Mouse (Mus musculus) embryo, embryonic 9.5 days (tissue): ENCODE measurements around the gene Tenm3.

Experiments used
- DNase-seq: peaks from one replicate; pipeline ENCODE4 v3.0.0-alpha.2; 2017; ENCODE audit errors: extremely low spot score

Tenm3 gene

DNA sequence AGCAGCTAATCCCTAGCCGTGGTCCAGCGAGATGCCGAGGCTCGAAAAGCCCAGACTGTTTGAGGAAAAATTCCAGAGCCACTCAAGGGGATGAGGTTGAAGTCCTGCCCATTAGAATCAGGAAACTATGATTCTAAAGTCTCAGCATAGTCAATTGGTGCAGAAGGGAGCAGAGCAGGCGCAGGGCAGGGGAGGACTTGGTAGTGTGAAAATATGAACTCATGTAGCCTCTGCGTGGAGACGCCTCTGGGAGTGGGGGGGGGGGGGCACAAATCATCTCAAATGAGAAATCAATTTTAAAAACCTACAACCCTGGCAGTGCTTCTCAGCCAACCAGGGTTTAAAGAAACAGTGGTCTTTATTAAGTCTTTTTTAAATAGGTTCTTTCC is 392.5 kb downstream of the Tenm3 start:
- no peak for DNase-seq

DNA sequence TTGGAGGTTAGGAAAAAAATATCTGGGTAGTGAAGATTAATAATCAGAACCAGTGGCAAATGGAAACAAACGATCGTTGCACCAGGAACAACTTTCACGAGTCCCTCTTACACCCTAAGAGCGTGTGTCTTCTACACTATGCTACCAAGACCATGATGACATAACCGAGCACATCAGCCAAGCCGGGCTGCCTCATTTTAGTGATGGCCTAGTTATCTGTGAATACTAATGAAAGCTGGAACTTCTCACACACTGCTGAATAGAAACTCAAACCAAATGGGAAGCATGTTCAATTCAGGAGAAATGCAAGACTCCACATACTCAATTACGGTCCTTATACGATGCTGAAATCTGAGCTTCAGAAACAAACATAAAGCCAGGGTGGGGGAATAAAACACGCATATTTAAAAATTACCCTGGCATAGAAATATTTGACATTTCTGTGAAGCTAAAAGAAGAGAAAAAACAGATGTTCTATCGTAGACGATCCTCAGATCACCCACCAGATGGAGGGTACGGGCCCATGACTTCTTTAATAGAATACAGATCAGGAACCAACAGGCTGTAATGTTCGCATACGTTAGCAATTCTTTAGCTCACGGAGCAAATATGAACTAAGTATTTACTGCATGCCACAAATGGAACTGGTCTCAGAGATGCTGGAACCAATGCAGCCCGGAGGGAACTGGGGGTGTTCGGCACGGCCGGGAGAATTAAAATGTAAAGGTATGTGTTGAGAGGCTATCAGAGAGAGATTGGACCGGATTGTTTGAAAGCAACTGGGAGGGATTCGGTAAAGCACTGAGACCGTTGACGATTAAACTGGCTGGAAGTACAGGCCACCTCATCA is 393.1 kb downstream of the Tenm3 start:
- no peak for DNase-seq

DNA sequence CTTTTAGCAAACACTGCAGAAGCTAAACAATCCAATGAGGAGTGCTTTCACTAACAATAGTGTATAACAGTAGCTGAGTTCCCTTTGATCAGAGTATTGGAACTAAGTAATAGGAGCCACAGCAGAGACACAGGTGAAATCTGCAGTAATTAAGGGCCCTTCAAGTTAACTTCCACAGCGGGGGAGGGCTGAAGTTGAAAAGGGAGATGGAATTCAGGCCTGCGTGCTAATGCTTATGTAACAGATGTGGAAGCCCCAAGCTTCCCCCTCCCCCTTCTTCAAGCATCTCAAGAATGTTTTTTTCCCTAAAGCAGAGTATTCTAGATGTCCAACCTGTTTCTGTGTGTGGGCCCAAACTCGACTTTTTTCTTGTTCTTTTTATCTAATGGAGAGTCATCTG is 394.1 kb downstream of the Tenm3 start:
- DNase-seq: peak; percentile 56

DNA sequence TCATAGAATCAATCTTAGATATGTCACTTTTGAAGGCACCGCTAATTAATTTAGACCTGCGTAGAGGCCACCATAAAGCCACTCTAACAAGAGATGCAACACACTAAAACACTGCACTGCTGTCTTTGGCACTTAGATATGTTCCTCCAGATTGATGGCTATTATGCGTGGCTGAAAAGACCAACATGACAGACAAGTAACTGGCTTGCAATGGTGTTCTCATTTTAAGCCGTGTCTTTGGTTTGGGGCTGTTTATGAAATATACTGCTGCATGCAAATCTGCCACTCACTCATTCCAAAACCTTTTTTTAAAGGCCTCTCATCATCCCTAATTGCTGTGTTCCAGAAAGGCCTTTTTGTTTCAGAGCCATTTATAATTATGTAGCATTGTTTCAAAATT is 398.1 kb downstream of the Tenm3 start:
- DNase-seq: no peak

DNA sequence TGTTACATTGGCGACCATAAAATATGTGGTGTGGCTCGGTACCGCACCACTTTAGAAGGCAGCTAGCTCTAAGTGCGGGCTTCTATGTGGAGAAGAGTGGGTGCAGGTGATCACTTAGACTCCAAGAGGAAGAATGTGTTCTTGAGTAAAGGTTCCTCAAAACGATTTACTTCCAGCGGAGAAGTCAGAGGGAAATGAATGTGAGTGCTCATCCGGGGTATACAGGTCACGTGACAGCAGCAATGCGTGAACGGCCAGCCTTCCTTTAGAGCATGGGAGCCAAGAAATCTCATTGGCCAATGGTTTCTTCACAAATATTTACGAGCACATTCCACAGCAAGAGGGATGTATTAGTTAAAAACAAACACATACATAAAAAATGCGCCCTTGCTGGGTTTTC is 404.3 kb downstream of the Tenm3 start:
- DNase-seq: no peak

DNA sequence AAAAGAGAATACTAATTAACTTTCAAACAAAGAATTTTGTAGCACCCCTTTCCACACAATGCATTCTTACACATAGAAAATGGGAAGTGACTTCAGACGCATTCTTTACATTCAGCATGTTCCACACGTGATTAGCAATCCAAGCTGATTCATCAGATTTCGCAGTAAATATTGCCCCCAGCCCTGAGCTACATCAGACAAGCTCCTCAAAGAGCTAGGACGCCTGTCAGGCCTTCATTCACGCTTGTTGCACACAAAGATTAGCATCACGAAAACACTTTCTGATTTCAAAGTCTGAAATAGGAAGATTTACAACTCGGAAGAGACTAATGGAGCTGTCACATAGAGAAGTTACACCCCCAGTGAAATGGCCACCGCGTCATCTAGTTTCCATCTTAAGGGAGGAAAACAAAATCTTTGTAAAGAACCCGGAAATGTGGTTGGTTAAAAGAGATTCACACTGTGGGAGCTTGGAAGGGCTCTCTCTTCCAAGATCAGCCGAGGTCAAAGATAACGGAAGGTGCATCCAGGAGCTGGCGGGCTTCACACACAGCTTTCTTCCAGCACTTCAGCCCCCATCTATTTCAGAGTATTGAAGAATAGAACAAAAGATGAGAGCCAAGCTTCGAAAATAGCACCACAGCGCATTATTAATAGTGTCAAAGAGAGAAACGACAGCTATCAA is 406.1 kb downstream of the Tenm3 start:
- DNase-seq: peak; percentile 19

DNA sequence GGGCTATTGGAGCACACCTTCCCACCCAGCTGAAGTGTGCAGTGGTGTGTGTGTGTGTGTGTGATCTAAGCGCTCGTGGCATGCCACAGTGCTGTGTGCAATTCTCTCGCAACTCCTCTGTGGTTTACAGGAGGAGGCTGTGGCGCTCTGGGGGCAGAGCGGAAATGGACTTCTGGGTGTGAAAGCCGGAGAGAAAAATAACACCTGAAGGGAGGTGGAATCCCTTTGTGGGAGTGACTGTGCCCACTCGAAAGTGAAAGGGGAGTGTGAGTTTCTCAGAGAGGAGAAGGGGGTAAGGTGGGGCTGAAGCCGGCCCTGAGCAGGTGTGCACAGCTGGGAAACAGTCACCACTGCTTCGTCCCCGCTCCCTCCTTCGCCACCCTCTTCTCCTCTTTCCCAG is 418.6 kb downstream of the Tenm3 start:
- no peak for DNase-seq

DNA sequence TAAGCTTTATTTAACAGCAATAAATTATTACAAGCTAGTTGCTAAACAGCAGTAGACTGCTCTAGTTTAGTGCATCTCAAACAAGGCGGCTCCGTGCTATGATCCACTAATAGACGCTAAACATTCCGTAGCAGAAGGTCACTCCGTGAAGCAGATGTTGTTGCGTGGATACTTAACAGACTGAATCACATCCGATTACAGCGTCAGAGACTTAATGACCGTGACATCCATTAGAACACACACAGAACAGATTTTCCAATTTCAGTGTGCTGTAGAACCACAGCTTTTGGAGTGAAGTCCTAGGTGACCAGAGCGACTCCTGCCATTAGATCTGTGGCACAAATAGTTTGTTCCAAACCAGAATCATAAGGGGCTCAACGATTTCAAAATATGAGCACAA is 426.0 kb downstream of the Tenm3 start:
- DNase-seq: no peak

DNA sequence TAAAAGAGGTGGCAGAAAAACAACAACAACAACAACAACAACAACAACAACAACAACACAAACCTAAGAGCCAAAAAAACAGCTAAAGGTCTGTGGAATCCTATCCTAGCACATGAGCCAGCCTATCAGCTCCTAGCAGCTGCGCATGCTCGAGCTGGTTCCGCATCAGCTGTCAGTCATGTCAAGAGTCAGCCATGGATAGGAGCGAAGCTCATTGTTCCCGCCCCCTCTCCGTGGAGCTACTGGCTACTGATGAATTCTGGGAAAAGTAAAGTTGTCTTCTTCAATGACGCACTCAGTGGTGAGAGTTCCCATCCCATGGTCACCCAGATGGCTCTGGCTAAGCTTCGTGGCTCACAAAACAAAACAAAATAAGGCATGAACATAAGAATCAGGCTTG is 432.8 kb downstream of the Tenm3 start:
- DNase-seq: no peak

DNA sequence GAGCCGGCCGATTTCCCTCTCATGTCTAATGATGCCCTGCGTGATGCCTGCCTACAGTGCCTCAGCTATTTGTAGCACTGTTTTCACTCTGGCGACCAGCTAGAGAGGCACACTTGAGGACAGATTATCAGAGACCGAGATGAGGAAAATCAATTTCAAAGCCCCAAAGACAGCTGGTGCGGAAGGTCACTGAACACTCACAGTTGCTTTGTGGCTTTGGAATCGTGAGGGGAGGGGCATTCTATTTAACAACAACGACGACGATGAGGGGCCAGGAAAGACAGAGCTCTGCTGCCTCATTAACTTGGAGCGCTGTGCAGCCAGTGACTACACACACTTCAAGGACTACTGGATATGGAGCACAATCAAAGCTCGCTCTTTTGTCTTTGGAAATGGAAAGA is 443.2 kb downstream of the Tenm3 start:
- DNase-seq: peak; percentile 34

DNA sequence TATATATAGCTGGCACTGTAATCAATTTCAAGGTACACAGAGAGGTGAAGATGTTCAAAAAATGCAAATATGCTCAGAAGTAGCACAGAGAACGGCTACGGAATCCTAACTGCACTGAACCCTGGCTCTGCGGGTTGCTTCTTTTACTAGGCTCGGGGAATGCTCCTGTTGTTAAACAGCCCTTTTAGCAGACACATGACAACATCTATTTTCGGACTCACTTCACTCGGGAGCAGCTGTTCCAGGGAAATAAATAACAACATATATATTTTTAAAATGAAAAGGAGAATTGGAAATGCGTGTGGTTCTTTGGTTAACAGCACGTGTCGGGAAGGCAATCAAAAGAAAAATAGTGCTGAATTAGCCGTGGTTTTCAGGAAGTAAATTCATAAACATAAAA is 457.9 kb downstream of the Tenm3 start:
- no peak for DNase-seq

DNA sequence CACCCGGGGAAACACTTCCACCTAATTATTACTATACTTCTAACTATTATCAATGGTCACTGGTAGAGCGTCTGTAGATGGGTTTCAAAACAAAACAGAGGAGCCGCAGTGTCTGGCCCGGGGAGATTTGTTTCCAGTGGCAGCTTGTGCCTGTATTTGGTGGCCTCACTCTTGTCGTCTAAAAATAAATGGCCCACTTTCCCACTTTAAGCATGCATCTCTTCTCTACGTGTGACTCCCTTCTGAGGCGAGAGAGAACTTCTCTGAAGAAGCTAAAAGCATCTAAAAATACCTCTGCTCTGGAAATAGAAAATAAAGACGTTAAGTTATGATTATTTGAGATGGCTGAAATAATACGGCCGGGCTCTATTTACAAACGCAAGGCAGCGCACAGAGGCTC is 463.7 kb downstream of the Tenm3 start:
- no peak for DNase-seq

DNA sequence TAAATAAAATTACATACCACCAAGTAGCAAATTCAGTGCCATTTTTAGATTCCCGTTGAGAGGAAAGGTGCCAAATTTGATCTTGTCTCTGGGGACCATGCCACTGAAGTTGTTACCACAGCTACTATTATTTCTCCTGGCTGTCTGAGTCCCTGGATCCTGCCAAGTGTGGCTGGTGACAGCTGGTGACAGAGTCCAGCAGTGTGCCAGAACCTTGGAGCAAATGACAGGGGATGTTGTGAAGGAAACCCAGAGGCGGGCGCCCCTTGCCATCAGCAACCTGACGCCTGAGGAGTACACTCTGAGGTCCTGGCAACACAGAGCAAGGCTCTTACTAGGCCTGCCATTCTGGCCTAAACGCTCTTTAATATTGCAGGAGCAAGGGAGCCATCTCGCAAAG is 467.0 kb downstream of the Tenm3 start:
- DNase-seq: no peak

DNA sequence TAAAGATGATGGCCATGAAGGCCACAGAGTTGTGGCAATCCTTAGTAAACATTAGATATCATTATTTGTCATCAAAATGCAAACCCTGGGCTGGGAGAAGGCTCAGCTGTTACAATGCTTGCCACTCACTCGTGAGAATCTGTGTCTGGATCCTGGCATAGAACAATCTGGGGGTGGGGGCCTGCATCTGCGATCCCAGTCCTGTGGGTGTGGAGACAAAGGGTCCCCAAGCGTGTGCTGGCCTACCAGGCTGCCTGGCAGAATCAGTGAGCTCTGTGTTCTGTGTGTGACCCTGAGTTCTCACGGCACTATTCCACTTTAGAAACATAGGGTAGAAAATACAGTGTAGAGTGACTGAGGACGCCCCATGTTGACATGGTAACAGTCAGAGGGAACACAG is 468.6 kb downstream of the Tenm3 start:
- no peak for DNase-seq

DNA sequence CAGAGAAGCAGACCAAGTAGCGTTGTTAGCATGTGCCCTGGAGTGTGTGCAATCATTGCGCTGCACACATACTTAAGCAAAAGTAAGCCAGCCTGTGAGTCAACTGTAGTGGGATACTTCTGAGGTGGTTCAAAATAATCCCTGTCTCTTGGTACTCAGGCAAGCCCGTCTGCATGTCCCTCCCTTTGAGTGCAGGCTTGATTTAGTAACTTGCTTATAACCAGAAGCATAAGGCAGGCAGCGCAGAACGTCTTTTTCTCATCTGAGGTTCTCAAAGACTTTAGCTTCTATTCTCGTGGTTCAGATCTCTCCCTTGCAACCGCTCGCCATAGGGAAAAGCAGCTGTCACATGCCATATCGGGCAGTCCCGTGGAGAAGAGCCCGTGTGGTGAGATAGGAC is 470.3 kb downstream of the Tenm3 start:
- DNase-seq: no peak

DNA sequence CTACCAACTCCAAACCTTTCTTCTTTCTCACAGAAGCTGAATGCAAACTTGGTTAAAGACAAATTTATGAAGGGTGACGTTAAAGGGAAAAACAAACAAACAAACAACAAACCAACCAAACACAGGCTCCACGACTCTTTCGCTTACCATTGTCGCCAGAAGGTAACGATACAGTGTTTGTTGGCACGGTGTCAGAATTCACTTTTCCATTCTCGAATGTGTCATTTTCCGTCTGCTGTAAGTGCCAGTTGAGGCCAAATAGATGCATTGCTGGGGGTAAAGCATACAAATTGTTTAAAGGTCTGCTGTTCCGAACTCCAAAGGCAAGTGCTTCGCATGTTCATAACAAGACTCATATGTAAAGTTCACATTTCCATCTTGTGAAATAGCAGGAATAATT is 476.6 kb downstream of the Tenm3 start:
- DNase-seq: no peak

DNA sequence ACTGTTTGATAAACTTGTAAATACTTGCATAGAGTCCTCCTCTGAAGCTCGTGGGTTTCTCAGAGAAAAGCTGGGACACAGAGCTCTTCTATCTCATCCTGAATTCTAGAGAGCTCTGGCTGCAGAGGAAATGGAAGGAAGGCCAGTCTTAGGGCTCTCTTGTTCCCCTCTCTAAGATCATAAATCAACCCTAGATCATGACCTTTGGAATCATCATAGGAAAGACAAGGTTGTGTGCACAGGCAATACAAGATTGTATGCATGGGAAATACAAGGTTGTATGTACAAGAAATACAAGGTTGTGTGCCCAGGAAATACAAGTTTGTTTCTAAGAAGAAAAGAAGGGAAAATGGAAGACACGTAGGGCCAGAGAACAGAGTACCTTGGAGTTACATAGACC is 486.9 kb downstream of the Tenm3 start:
- no peak for DNase-seq

DNA sequence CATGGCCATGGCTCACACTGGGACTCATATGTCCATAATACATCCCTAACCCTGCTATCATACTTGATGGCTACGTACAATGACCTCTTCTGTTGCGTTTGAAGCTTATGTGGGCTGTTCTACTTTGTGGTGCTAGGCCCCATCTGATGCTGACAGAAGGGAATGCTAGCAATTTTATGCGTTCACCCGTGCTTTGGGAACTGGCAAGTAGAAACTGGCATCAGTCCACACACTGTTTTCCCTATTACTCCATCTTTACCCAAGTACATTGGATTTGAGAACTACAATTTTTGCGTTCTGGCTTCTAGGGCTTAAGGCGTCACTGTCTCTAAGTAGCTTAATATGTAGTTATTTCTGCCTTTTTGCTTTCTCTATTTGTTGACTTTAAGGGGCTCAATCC is 490.3 kb downstream of the Tenm3 start:
- DNase-seq: no peak

DNA sequence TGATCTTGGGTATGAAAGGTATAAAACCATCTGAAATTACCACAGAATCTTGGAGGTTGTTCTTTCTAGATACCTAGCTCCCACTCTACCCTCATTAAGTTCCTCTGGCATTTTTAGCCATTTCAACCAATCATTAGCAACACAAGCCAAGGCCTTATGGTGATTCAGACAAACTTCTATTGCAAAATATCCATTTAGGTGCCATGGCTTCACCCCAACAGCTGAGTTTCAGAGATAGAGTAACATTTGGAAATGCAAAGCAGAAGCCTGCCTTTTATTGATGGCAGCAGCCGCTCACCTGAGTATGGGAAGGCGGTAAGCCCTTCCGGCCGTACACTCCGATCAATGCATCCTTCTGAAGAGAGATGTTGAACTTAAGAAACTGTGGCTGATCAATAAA is 494.9 kb downstream of the Tenm3 start:
- no peak for DNase-seq

DNA sequence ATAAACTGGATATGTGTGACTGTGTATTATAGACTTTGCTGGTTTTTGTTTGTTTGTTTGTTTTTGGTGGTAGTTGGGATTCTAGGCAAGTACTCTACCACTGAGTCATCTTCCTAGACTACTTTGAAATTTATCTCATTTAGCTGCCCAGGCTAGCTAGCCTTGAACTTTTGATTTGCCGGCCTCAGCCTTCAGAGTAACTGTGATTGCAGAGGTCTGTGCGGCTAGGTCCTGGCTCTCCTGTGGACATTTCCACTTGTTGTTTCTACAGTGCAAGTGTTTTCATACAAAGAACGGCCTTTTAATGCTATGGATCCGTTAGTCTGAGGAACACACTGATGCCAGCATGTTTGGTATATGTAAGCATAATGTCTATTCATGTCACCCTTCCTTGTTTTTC is 495.4 kb downstream of the Tenm3 start:
- no peak for DNase-seq

DNA sequence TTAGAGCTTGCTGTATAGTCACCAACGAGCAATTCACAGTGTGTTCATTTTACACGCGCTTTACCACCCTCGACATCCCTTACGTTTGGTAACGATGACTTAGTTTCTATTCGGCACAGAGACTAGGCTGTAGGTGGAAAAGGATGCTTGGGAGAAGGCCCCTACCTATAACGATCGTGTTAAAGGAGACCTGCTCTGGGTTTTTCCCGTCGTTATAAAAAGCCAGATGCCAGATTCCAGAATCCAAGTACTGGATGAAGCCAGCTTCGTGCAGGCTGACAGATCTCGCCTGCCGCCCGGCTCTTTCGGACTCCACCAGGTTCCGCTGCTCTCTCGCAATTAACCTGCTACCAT is 500.7 kb downstream of the Tenm3 start:
- no peak for DNase-seq

DNA sequence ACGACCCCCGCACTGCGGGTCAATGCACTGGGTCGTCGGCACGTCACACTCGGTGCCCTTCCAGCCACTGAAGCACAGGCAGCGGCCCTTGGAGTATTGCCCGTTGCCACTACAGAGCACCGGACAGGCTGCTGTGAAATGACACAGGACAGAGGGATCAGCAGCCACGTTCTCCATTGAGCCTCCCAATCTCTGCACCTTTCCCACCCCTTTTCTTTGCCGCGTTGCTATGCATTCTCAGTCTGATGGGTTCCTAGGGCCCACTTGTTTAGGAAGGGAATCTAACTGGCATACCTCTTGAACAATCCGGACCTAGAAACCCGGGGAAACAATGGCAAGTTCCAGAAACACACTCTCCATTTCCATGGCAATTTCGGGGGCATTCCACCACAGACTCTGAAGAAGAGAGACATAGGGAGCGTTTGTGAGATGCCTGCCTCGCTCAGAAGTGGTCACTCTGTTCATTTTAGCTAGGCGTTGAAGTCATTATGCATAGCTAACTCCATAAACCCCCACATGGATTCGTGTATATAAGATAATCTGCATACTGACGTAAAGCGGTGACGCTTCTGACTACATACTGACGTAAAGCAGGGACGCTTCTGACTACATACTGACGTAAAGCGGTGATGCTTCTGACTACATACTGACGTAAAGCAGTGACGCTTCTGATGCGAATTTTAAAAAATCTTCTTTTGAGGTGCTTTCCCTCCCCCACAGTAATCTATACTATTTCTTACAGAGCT is 501.3 kb downstream of the Tenm3 start:
- DNase-seq: peak; percentile 43

DNA sequence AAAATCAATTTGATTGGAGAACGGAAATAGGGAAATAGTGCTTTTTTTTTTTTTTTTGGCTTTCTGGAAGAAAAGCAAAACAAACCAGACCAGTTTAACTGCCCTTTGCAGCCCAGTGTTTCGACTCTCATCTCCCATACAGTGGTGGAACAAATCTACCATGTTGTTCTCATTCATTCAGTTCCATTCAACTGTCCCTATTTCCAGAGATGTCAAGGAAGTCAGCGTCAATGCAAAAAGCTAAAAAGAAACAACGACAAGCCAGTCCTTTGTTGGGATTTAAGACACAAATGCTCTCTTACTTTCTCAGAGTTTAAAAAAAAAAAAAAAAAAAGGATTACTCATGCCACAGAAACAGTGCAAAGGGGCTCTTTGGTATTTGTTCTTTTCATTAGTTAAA is 502.1 kb downstream of the Tenm3 start:
- no peak for DNase-seq
